Mouse (Mus musculus) hindbrain, embryonic 11.5 days (tissue): ENCODE data around the gene Bmp6. TPM values are rescaled to one million over a fixed set of nuclear protein-coding genes. Genes with fewer than 3 reads are reported as not detected.

Source experiments
- ATAC-seq: fragments of 200-750 bp; cut with Nextera tagmentation; 2 replicates; pipeline ENCODE4 v1.8.0; 2017; ENCODE audit warnings: mild to moderate bottlenecking, moderate TSS enrichment, moderate library complexity; ENCODE audit not compliant: low FRiP score
- DNase-seq: peaks from one replicate; pipeline ENCODE4 v3.0.0-alpha.2; 2015; ENCODE audit warnings: low spot score
- H3K27ac ChIP-seq: fragments of 300-500 bp; sonication (generic); 2 replicates; pipeline ENCODE4 v1.5.1; 2014; ENCODE audit warnings: mild to moderate bottlenecking, low read depth, low read length
- H3K27me3 ChIP-seq: fragments of 300-500 bp; sonication (generic); 2 replicates; pipeline ENCODE4 v1.6.1; 2014; ENCODE audit warnings: mild to moderate bottlenecking, low read length, moderate library complexity, mixed read lengths; ENCODE audit not compliant: control insufficient read depth, insufficient read depth
- H3K36me3 ChIP-seq: fragments of 300-500 bp; sonication (generic); 2 replicates; pipeline ENCODE4 v1.6.1; 2014; ENCODE audit warnings: mild to moderate bottlenecking, low read length, moderate library complexity, mixed read lengths; ENCODE audit not compliant: control insufficient read depth, insufficient read depth
- H3K4me1 ChIP-seq: fragments of 300-500 bp; sonication (generic); replicated peaks from 2 replicates; pipeline ENCODE4 v1.6.1; 2014; ENCODE audit warnings: low read length, mixed read lengths; ENCODE audit not compliant: control insufficient read depth, insufficient read depth
- H3K4me2 ChIP-seq: fragments of 300-500 bp; sonication (generic); replicated peaks from 2 replicates; pipeline ENCODE4 v1.6.1; 2014; ENCODE audit warnings: mild to moderate bottlenecking, low read depth, low read length
- H3K4me3 ChIP-seq: fragments of 300-500 bp; sonication (generic); 2 replicates; pipeline ENCODE4 v1.5.1; 2014; ENCODE audit warnings: low read depth, low read length
- H3K9ac ChIP-seq: fragments of 300-500 bp; sonication (generic); 2 replicates; pipeline ENCODE4 v1.6.1; 2014; ENCODE audit warnings: low read depth, low read length
- H3K9me3 ChIP-seq: fragments of 300-500 bp; sonication (generic); 2 replicates; pipeline ENCODE4 v1.6.1; 2016; ENCODE audit warnings: low read length; ENCODE audit not compliant: control insufficient read depth
- WGBS: fragments of 180-500 bp; shearing (Covaris S2); extraction: QIAGEN DNeasy Blood & Tissue Kit; methylation state at CpG from one replicate; pipeline ENCODE4 v1.1.7; 2014; 5-methylcytosine and 5-hydroxymethylcytosine counted together
- polyA plus RNA-seq: library from polyadenylated mRNA; unstranded; fragments of >200 nt; fragmentation: Nextera tagmentation; extraction: Ambion mirVana; gene quantifications from 2 replicates; pipeline ENCODE4 v1.2.1, GENCODE M21; 2014

The Bmp6 gene
- polyA plus RNA-seq, 1 experiment from 2014 or later = 3.2 TPM

DNA sequence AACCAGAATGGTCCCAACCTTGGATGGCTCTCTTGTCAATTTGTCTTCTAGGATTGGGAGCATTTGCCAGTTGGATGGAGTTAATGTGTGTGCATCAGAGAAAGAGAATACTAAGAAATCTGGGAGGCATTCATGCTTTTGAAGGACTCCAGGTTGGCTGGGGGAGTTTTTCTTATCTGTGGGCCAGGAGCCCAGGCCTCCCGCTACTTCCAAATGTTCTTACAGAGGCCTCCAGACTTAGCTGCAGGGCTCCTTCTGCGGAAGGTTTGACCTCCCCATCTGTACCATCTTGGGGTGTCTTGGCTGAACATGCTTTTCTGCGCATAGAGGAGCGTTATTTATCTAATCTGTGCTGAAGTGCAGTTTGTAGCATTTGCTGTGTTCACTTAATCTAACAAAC is 127.7 kb downstream of the Bmp6 start:
- H3K27me3 ChIP-seq = no peaks in the 10 kb centered on the region
- no peak overlapping the region for H3K4me3 ChIP-seq
- H3K4me2 ChIP-seq = no peak overlapping the region
- no peak overlapping the region for H3K9ac ChIP-seq
- DNase-seq (no peak), ATAC-seq (no peak)
- WGBS = 93% methylated on average over 4 of the region's 4 CpGs
- no peaks in the 10 kb centered on the region for H3K9me3 ChIP-seq
- H3K4me1 ChIP-seq = no peaks in the 10 kb centered on the region
- H3K36me3 ChIP-seq = no peaks in the 10 kb centered on the region
- no peak overlapping the region for H3K27ac ChIP-seq

- Histone ChIP-seq H3K9ac (no peak overlapping the region), H3K4me3 (no peak overlapping the region), H3K4me2 (no peak overlapping the region), H3K36me3 (no peaks in the 10 kb centered on the region), H3K27me3 (no peaks in the 10 kb centered on the region), H3K4me1 (no peaks in the 10 kb centered on the region), H3K9me3 (no peaks in the 10 kb centered on the region), H3K27ac (no peak overlapping the region)
- WGBS = 89% methylated on average over 6 of the region's 6 CpGs
- ATAC-seq = no peak
- no peak for DNase-seq
Observed at GRCm38 (mm10) chr13:38473497-38473896, 128.6 kb downstream of the Bmp6 start.

GRCm38 (mm10) chr13:38476936-38477335 is 132.0 kb downstream of the Bmp6 start:
- Histone ChIP-seq H3K27ac (no peak overlapping the region), H3K9ac (no peak overlapping the region), H3K4me3 (no peak overlapping the region), H3K4me2 (no peak overlapping the region; the same call in 1 of the 2 replicates), H3K27me3 (no peaks in the 10 kb centered on the region), H3K4me1 (no peaks in the 10 kb centered on the region), H3K9me3 (no peaks in the 10 kb centered on the region), H3K36me3 (no peaks in the 10 kb centered on the region)
- ATAC-seq = no peak
- peak; percentile 60 for DNase-seq
- 35% methylated on average over 8 of the region's 8 CpGs for WGBS

- H3K9me3 ChIP-seq = no peaks in the 10 kb centered on the region
- no peak overlapping the region for H3K27ac ChIP-seq
- 94% methylated on average over 7 of the region's 7 CpGs for WGBS
- no peaks in the 10 kb centered on the region for H3K36me3 ChIP-seq
- no peak for DNase-seq
- no peaks in the 10 kb centered on the region for H3K4me1 ChIP-seq
- no peak for ATAC-seq
- no peak overlapping the region for H3K4me3 ChIP-seq
- H3K9ac ChIP-seq = no peak overlapping the region
- H3K27me3 ChIP-seq = no peaks in the 10 kb centered on the region
- H3K4me2 ChIP-seq = no peak overlapping the region
Observed at GRCm38 (mm10) chr13:38481021-38481420, 136.1 kb downstream of the Bmp6 start.

GRCm38 (mm10) chr13:38484701-38485100 is 139.8 kb downstream of the Bmp6 start:
- Histone ChIP-seq H3K27ac (no peak overlapping the region), H3K4me3 (no peak overlapping the region), H3K9ac (no peak overlapping the region), H3K4me1 (no peaks in the 10 kb centered on the region), H3K27me3 (no peaks in the 10 kb centered on the region), H3K36me3 (no peaks in the 10 kb centered on the region), H3K4me2 (no peak overlapping the region), H3K9me3 (no peaks in the 10 kb centered on the region)
- DNase-seq (no peak), ATAC-seq (no peak)
- WGBS = 80% methylated on average over 5 of the region's 5 CpGs

- Histone ChIP-seq H3K4me1 (no peaks in the 10 kb centered on the region), H3K4me3 (no peak overlapping the region), H3K9me3 (no peaks in the 10 kb centered on the region), H3K36me3 (no peaks in the 10 kb centered on the region), H3K9ac (no peak overlapping the region), H3K4me2 (no peak overlapping the region), H3K27me3 (no peaks in the 10 kb centered on the region), H3K27ac (no peak overlapping the region)
- ATAC-seq = no peak
- 90% methylated on average over 6 of the region's 6 CpGs for WGBS
- DNase-seq = no peak
Observed at GRCm38 (mm10) chr13:38486767-38487166, 141.9 kb downstream of the Bmp6 start.

DNA sequence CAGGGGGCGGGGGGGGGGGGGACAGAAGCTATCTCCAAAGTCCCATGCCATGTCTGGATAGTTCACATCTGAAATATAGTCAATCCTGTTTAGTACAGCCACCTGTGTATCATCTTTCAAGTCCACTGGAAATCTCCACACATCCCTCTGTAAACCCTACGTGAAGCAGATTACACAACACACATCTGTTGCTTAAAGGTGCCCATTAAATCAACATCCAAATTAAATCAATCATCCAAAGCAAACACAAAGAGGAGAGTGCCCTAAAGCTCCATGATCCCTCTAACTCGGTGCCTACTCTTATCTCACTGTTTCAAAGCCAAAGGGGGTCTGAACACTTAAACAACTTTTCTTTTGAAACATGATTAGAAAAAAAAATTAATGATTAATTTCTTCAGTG is 151.8 kb downstream of the Bmp6 start:
- Histone ChIP-seq H3K4me2 (no peak overlapping the region), H3K27me3 (no peaks in the 10 kb centered on the region), H3K4me1 (no peaks in the 10 kb centered on the region), H3K4me3 (no peak overlapping the region), H3K9ac (no peak overlapping the region), H3K27ac (no peak overlapping the region), H3K36me3 (no peaks in the 10 kb centered on the region), H3K9me3 (no peaks in the 10 kb centered on the region)
- ATAC-seq (no peak), DNase-seq (no peak)
- 68% methylated on average over 3 of the region's 3 CpGs for WGBS

DNA sequence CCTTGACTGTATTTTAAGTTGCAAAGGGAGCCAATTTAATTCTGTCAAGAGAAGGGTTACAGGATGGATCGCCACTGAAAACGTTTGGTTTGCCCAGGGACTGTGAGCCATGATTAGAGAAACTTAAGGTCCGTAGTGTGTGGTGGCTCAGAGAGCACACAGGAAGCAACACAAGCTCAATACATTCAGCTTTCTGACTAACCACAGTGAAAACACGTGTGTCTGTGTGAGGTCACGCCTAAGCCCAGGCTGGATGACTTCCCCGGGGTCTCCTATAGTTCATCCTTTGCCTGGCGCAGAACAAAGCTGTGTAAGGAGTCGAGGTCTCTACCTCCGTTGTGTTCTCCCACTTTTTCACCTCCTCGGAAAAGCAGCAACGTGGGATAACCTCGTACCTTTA is 156.4 kb downstream of the Bmp6 start:
- ATAC-seq = no peak
- no peak for DNase-seq
- Histone ChIP-seq H3K9ac (no peak overlapping the region), H3K36me3 (no peaks in the 10 kb centered on the region), H3K4me3 (no peak overlapping the region), H3K4me1 (no peaks in the 10 kb centered on the region), H3K9me3 (no peaks in the 10 kb centered on the region), H3K27me3 (no peaks in the 10 kb centered on the region), H3K27ac (no peak overlapping the region), H3K4me2 (no peak overlapping the region)
- WGBS = 91% methylated on average over 12 of the region's 12 CpGs

- Histone ChIP-seq H3K4me1 (no peaks in the 10 kb centered on the region), H3K4me2 (no peak overlapping the region), H3K27me3 (no peaks in the 10 kb centered on the region), H3K4me3 (no peak overlapping the region), H3K9me3 (no peaks in the 10 kb centered on the region), H3K36me3 (no peaks in the 10 kb centered on the region), H3K9ac (no peak overlapping the region), H3K27ac (no peak overlapping the region)
- WGBS = 87% methylated on average over 14 of the region's 14 CpGs
- ATAC-seq (no peak), DNase-seq (peak; percentile 27)
Observed at GRCm38 (mm10) chr13:38503137-38503849, 158.4 kb downstream of the Bmp6 start.
